Mouse (Mus musculus) brown adipose tissue, adult 24 weeks (tissue): Measurements from ENCODE around the gene Nek6. TPM values are rescaled to one million over a fixed set of nuclear protein-coding genes. Genes with fewer than 3 reads are reported as not detected.

Source experiments
- H3K27ac ChIP-seq: fragments of 200-500 bp; replicated peaks from 2 replicates; pipeline ENCODE4 v1.5.1; 2012; ENCODE audit warnings: low read depth, mild to moderate bottlenecking, low read length
- H3K4me1 ChIP-seq: fragments of 200-500 bp; 2 replicates; pipeline ENCODE4 v1.6.1; 2012; ENCODE audit warnings: low read length, mixed read lengths; ENCODE audit not compliant: control insufficient read depth, insufficient read depth, insufficient read length
- H3K4me3 ChIP-seq: fragments of 200-500 bp; 2 replicates; pipeline ENCODE4 v1.5.1; 2012; ENCODE audit warnings: low read depth, mild to moderate bottlenecking, low read length, moderate library complexity; ENCODE audit not compliant: insufficient read depth
- polyA plus RNA-seq: library from polyadenylated mRNA; stranded (reverse); fragments of >200 nt; gene quantifications from 2 replicates; pipeline ENCODE4 v1.2.4, GENCODE M21; 2012; ENCODE audit not compliant: missing spikeins, insufficient read depth, insufficient read length

Nek6 gene
- polyA plus RNA-seq, 1 experiment, result 8.5 TPM

- Histone ChIP-seq H3K27ac (no peak overlapping the region), H3K4me1 (peaks cover 64% of the 10 kb centered on the region), H3K4me3 (no peak overlapping the region)
Observed at GRCm38 (mm10) chr2:38518719-38519118, 7.3 kb downstream of the Nek6 start.

GRCm38 (mm10) chr2:38519934-38520333, 8.5 kb downstream of the Nek6 start:
- no peak overlapping the region for H3K27ac ChIP-seq
- no peak overlapping the region for H3K4me3 ChIP-seq
- H3K4me1 ChIP-seq, result peaks cover 53% of the 10 kb centered on the region

DNA sequence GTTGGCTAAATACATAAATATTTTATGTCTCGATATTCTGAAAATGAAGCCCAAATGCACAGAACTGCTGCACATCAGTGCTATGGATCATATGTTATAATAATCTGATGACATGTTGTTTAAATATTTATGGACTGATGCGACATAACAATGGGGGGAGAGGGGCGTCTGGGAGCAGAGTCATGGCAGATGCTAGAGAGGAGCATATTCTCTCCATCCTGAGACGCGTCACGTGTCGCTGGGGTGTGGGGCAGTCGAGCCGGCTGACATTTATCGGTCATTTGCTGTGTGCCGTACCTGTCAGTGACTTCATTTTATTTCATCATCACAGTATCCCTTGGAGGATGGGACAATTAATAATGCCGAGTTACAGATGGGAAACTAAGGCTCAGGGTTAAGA, 10.2 kb downstream of the Nek6 start:
- Histone ChIP-seq H3K4me1 (peaks cover 41% of the 10 kb centered on the region), H3K27ac (no peak overlapping the region), H3K4me3 (no peak overlapping the region)

DNA sequence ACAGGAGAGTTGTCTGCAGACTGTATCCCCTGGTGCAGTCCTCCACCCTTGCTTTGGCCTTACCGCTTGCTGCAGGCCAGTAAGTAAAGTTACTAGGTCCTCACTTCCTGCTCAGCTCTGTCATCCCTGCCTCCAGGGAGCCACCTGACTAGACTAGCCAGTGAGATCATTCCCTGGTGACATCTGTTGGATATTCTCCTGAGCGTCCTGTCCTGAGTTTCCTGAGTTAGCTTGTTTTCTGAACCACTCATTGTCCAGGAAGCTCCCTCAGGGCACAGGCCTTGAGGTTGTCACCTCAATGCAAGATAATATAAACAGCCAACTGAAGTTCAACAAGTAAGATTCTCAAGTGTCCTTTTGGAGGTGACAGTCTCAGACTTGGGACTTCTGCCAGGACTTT, 10.9 kb downstream of the Nek6 start:
- peak overlapping the region; percentile 26; the same call in 1 of the 2 replicates for H3K27ac ChIP-seq

GRCm38 (mm10) chr2:38523781-38524445, 12.5 kb downstream of the Nek6 start:
- Histone ChIP-seq H3K4me1 (peaks cover 30% of the 10 kb centered on the region), H3K4me3 (no peak overlapping the region), H3K27ac (no peak overlapping the region)

More for the DNA sequence above, 10.9 kb downstream of the Nek6 start:
- Histone ChIP-seq H3K4me1 (peaks cover 36% of the 10 kb centered on the region), H3K4me3 (no peak overlapping the region)

DNA sequence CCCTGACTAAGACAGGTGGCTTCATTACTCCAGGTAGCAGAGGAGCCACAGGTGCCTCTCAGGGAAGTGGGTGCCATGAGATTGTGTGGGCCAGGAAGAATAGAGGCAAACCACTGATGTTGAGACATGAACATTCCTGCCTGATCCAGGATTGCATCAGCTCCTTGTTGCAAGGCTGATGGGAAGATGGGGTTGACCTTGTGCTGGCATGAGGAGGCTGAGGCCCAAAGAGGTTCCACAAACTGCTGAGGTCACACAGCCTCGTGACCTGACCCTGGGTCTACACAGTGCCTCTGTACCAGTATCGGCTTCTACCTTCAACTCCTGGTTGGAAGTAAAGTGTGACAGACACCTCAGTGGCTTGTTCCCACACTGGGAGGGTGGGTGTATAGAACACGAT, 13.6 kb downstream of the Nek6 start:
- Histone ChIP-seq H3K27ac (no peak overlapping the region), H3K4me3 (no peak overlapping the region), H3K4me1 (peaks cover 23% of the 10 kb centered on the region)

- H3K27ac ChIP-seq, result no peak overlapping the region
- H3K4me3 ChIP-seq, result no peak overlapping the region
- H3K4me1 ChIP-seq, result peaks cover 35% of the 10 kb centered on the region
Observed at GRCm38 (mm10) chr2:38529582-38530152, 18.2 kb downstream of the Nek6 start.

DNA sequence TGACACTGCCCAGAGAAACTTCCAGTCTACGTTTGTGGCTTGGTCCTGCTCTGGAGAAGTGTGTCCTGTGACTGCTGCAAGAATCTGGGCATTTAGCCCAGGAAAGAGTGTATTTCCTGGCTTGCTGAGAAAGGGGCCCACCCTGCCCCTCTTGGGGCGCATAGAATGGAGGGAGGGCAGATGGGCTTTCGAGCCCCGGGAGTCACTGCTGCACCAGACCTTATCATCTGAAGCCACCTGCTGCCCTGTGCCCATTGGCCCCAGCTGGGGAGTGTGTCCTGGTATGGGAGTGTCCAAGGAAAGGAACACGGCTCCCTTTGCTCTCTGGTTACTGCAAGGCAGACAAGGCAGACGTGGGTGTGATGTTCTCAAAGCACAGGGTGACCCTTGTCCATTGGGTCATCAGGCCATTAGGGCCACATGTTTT, 19.5 kb downstream of the Nek6 start:
- peaks cover 46% of the 10 kb centered on the region for H3K4me1 ChIP-seq

GRCm38 (mm10) chr2:38533322-38533721, 21.9 kb downstream of the Nek6 start:
- peak overlapping the region; percentile 48 for H3K27ac ChIP-seq
- H3K4me1 ChIP-seq, result peaks cover 46% of the 10 kb centered on the region
- no peak overlapping the region for H3K4me3 ChIP-seq

More for the DNA sequence above, 19.5 kb downstream of the Nek6 start:
- Histone ChIP-seq H3K4me3 (no peak overlapping the region), H3K27ac (no peak overlapping the region)

- H3K4me3 ChIP-seq, result no peak overlapping the region
- H3K27ac ChIP-seq, result peak overlapping the region; percentile 48
- peaks cover 46% of the 10 kb centered on the region for H3K4me1 ChIP-seq
Observed at GRCm38 (mm10) chr2:38533767-38534166, 22.3 kb downstream of the Nek6 start.

DNA sequence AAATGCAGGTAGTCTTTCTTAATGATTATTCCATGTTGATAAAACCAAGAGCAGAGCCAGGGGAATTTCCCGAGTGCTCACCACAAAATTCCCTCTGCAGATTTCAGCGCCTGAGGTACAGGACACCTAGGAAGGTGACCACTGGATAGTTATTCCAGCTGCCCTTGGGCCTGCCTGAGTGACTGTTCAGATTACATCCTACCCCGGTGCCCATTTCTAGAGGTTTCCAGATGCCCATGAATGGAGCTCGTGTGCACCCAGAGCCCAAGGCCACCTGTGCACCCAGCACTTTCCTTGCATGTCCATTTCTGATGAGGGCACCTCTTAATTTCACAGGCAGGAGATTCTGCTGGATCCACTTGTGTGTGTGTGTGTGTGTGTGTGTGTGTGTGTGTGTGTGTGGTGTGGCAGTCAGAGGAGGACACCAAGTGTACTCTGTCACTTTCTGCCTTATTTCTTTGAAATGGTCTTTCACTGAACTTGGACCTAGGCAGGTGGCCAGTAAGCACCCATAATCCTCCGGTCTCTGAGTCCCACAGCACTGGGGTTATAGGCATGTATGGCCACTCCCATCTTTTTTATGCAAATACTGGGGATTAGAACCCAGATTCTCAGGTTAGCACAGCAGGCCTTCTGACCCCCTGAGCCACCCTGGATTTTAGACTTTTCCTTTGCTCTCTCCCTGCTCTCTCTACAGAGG, 22.9 kb downstream of the Nek6 start:
- H3K4me3 ChIP-seq, result no peak overlapping the region
- peaks cover 46% of the 10 kb centered on the region for H3K4me1 ChIP-seq
- peak overlapping the region; percentile 48 for H3K27ac ChIP-seq

DNA sequence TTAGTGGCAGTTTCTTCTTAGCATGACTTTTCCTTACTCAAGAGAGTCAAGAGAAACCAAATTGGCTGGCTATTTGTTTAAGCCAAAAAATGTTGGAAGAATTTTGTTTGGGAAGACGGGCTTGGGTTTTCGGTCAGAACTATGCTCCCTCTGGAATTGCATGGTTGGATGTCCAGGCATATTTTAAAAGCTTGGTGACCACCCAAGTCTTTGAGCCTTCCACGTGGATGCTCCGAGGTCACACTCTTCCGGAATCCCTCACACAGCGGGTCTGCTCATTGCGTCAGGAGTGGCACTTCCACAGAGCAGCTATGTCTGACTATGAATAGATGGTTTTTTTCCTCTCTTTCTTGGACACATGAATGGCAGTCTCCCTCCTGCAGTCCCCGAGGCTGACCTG, 23.6 kb downstream of the Nek6 start:
- peak overlapping the region; percentile 29 for H3K27ac ChIP-seq
- peaks cover 47% of the 10 kb centered on the region for H3K4me1 ChIP-seq
- no peak overlapping the region for H3K4me3 ChIP-seq

GRCm38 (mm10) chr2:38535521-38536220, 24.2 kb downstream of the Nek6 start:
- Histone ChIP-seq H3K4me1 (peaks cover 44% of the 10 kb centered on the region), H3K4me3 (no peak overlapping the region), H3K27ac (peak overlapping the region; percentile 2; the same call in 1 of the 2 replicates)

DNA sequence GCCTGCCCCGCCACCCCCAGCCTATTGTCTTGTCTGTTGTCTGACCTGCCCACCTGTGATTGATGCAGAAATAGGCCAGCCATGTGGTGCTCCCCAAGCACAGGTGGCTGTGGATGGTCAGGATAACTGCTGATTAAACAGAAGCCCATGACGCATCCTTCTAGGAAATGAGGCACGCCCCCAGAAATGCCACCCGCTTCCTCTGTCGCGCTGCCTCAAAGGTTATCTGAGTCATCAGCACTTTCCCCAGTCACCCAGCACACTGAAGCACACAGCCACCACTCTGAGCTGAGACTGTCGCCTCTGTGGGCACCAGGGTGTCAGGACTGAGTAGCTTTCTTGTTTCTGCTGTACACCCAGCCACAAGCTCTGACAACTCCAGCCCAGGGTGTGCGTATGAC, 24.9 kb downstream of the Nek6 start:
- peaks cover 45% of the 10 kb centered on the region for H3K4me1 ChIP-seq
- H3K27ac ChIP-seq, result 0 out of 2 replicates have a peak overlapping the region, but pooled peaks have one; percentile 4
- H3K4me3 ChIP-seq, result no peak overlapping the region

GRCm38 (mm10) chr2:38539677-38540076, 28.2 kb downstream of the Nek6 start:
- Histone ChIP-seq H3K4me1 (peaks cover 42% of the 10 kb centered on the region), H3K27ac (no peak overlapping the region), H3K4me3 (no peak overlapping the region)
